Mouse (Mus musculus): Measurements from ENCODE around the gene Nfkbid. TPM values are rescaled to one million over a fixed set of nuclear protein-coding genes. Genes with fewer than 3 reads are reported as not detected.

The Nfkbid gene
- polyA plus RNA-seq, 1 experiment from 2014 or later = 1.0 TPM

DNA sequence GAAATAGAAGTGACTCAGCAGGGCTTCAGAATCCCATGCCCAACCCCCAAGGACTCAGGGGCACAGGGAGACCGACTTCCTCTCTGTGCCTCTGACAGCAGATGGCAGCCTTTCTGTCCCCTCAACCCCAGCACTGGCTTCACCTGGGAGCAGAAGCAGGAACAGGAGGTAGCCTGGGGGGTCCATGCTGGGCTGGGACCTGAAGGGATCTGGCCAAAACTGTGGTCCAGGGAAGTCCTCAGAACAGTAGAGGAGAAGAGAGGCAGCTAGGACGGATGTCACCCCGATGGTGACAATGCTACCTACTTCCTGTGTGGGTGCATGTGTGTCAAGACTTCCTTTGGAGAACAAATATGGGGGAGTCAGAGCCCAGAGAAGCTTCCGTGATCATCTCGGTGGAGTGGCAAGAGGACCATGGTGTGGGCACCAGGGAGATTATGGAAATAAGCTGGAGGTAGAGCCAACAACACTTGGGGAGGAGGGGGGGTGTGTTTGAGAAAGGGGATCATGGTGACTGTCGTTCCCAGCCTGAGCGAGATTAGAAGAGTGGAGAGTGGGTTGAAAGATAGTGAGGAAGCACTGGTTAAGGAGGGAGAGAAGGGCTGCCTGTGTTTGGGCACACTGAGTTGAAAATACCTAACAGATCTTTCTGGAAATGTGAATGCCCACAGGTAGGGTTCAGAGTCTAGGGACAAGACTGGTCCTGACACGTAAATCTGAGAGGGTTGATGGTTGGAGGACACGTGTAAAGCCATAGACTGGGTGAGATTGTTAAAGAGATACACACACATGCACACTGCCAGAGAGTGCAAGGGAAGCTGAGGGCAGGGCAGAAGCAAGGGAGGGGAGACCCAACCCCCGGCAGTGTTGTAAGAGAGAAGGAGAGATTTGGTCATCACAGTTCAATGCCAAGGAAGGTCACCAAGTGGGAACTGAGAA lies 1.7 kb upstream of the Nfkbid start, which contains the start of gene Hcst:
Gene Hcst, minus strand, starts transcription at position 294 of the 939 bp plus-strand sequence.
- no peak within 1 kb of the TSS for H3K9ac ChIP-seq (ENCODE audit: low read depth, low read length)
- H3K27me3 ChIP-seq (replicated peaks; ENCODE audit: control insufficient read depth, insufficient read depth, low read length) = no peaks in the 10 kb centered on the region; the same call in 1 of the 2 replicates
- no peak within 1 kb of the TSS for H3K4me2 ChIP-seq (ENCODE audit: low read depth, low read length)
- no peak within 1 kb of the TSS for H3K27ac ChIP-seq (replicated peaks; ENCODE audit: low read depth, low read length)
- no peak for DNase-seq (ENCODE audit: low spot score)
- H3K9me3 ChIP-seq (ENCODE audit: control insufficient read depth, low read length) = peaks cover 7% of the 10 kb centered on the region; the same call in 1 of the 2 replicates
- H3K4me3 ChIP-seq (ENCODE audit: low read depth, low read length) = no peak within 1 kb of the TSS
- H3K4me1 ChIP-seq (ENCODE audit: control insufficient read depth, insufficient read depth, low read length) = no peaks in the 10 kb centered on the region
- ATAC-seq (ENCODE audit: low read depth) = no peak
- H3K36me3 ChIP-seq (ENCODE audit: control insufficient read depth, insufficient read depth, low read length) = no peaks in the 10 kb centered on the region
- WGBS = 70% methylated on average over 10 of the region's 10 CpGs

DNA sequence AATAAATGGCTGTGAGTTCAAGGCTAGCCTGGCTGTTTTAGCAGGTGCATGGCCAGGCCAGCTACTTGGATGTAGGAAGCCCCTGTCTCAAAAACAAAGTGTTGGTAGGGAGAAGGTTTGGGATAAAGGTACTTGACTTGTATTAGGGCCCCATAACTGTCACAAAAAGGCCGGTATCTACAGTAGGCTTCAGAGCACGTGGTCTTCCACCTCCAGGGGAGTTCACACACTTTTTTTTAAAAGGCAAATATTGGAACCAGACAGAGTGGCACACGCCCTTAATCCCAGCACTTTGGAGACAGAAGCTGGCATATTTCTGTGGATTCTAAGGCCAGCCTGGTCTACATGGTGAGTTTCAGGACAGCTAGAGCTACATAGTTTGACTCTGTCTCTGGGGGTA lies 859 bp upstream of the Nfkbid start:
- Histone ChIP-seq H3K9me3 (ENCODE audit: control insufficient read depth, low read length) (peaks cover 7% of the 10 kb centered on the region; the same call in 1 of the 2 replicates), H3K4me3 (ENCODE audit: low read depth, low read length) (no peak overlapping the region), H3K27me3 (replicated peaks; ENCODE audit: control insufficient read depth, insufficient read depth, low read length) (no peaks in the 10 kb centered on the region; the same call in 1 of the 2 replicates), H3K4me2 (ENCODE audit: low read depth, low read length) (no peak overlapping the region), H3K36me3 (ENCODE audit: control insufficient read depth, insufficient read depth, low read length) (peaks cover 4% of the 10 kb centered on the region; the same call in 1 of the 2 replicates), H3K27ac (replicated peaks; ENCODE audit: low read depth, low read length) (no peak overlapping the region), H3K4me1 (ENCODE audit: control insufficient read depth, insufficient read depth, low read length) (no peaks in the 10 kb centered on the region), H3K9ac (ENCODE audit: low read depth, low read length) (no peak overlapping the region)
- WGBS = 73% methylated on average over 3 of the region's 3 CpGs
- ATAC-seq (ENCODE audit: low read depth) (no peak), DNase-seq (ENCODE audit: low spot score) (no peak)

DNA sequence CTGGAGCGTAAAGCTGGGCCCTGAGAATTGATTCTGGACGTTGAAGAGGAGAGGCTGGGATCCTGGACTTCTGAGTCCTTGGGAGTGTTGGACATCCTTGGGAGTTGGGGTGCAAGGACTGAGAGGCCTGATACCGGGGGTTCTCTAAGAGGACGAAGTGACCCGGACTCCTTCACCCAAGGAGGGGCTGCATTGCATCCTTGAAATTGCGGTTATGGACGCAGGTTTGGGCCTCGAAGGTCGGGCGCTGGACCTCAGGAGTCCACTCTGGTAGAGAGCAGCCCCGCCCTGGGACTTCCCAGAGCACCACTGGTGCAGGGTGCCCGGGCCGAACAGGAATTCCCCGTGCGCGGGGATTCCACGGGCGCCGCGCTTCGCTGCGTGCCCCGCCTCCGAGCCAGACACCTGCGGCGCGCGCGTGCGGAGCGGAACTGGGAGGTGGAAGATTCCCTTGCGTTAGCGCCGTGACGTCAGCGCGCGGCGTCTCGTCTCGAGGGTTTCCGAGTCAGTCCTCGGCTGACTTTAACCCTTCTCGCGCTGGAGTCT lies 431 bp downstream of the Nfkbid start:
- H3K4me2 ChIP-seq (ENCODE audit: low read depth, low read length) = peak overlapping the region; percentile 95
- H3K9ac ChIP-seq (ENCODE audit: low read depth, low read length) = peak overlapping the region; percentile 66
- ATAC-seq (ENCODE audit: low read depth) = peak; percentile 88
- H3K4me3 ChIP-seq (ENCODE audit: low read depth, low read length) = peak overlapping the region; percentile 56
- no peaks in the 10 kb centered on the region; the same call in 1 of the 2 replicates for H3K27me3 ChIP-seq (replicated peaks; ENCODE audit: control insufficient read depth, insufficient read depth, low read length)
- peaks cover 17% of the 10 kb centered on the region; the same call in 1 of the 2 replicates for H3K36me3 ChIP-seq (ENCODE audit: control insufficient read depth, insufficient read depth, low read length)
- no peak overlapping the region; the same call in 1 of the 2 replicates for H3K27ac ChIP-seq (replicated peaks; ENCODE audit: low read depth, low read length)
- peaks cover 7% of the 10 kb centered on the region; the same call in 1 of the 2 replicates for H3K9me3 ChIP-seq (ENCODE audit: control insufficient read depth, low read length)
- no peaks in the 10 kb centered on the region for H3K4me1 ChIP-seq (ENCODE audit: control insufficient read depth, insufficient read depth, low read length)
- peak; percentile 94 for DNase-seq (ENCODE audit: low spot score)
- WGBS = under 1% methylated on average over 32 of the region's 45 CpGs

DNA sequence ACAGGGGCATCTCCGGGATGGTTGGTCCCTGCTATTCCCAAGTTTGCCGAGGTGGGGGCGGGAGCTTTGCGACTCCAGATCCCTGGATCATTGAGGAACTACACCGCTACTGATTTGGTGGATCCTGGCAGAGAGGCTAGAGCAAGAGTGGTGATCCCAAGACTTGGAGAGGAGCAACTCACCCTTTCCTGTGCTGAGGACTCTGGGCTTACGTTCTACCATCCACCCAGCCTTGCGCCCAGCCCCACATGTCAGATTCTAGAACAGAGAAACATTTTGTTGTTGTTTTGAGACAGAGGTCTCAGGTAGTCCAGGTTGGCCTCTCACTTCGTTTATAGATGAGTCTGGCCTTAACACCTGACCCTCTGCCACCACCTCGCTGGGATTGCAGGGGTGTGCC lies 1.0 kb downstream of the Nfkbid start:
- peaks cover 22% of the 10 kb centered on the region; the same call in 1 of the 2 replicates for H3K36me3 ChIP-seq (ENCODE audit: control insufficient read depth, insufficient read depth, low read length)
- DNase-seq (ENCODE audit: low spot score) (no peak), ATAC-seq (ENCODE audit: low read depth) (no peak; the same call in 1 of the 2 replicates)
- 10% methylated on average over 9 of the region's 9 CpGs for whole genome bisulfite sequencing
- H3K4me1 ChIP-seq (ENCODE audit: control insufficient read depth, insufficient read depth, low read length) = no peaks in the 10 kb centered on the region
- H3K4me3 ChIP-seq (ENCODE audit: low read depth, low read length) = peak overlapping the region; percentile 56
- H3K4me2 ChIP-seq (ENCODE audit: low read depth, low read length) = peak overlapping the region; percentile 95
- peak overlapping the region; percentile 66 for H3K9ac ChIP-seq (ENCODE audit: low read depth, low read length)
- H3K27ac ChIP-seq (replicated peaks; ENCODE audit: low read depth, low read length) = no peak overlapping the region; the same call in 1 of the 2 replicates
- no peaks in the 10 kb centered on the region; the same call in 1 of the 2 replicates for H3K27me3 ChIP-seq (replicated peaks; ENCODE audit: control insufficient read depth, insufficient read depth, low read length)
- H3K9me3 ChIP-seq (ENCODE audit: control insufficient read depth, low read length) = peaks cover 7% of the 10 kb centered on the region; the same call in 1 of the 2 replicates

DNA sequence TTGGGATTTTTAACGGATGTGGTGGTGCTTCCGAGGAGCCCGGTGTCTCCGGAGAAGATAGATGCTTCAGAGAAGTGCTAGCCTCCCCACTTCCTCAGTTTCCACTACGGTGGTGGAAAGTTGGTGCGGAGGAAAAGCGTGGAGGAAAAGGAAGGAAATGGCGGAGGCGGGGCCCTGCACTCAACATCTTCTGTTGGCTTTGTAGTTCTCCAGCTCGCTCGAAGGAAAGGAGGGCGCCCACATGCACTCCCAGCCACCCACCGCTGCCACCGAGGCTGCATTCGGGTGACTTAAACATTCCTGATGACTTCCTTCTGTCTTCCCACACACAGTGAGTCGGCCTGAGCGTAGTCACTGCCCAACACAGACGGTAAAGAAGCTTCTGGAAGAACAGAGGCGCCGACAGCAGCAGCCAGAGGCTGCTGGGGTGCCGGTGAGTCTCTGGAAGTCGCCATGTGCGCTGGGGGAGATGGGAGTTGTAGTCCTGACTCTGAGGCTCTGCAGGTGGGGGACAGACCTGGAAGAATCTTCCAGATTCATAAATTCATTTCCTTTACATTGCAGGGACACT lies 1.6 kb downstream of the Nfkbid start:
- H3K4me2 ChIP-seq (ENCODE audit: low read depth, low read length) = peak overlapping the region; percentile 95
- 38% methylated on average over 23 of the region's 23 CpGs for WGBS
- H3K4me1 ChIP-seq (ENCODE audit: control insufficient read depth, insufficient read depth, low read length) = no peaks in the 10 kb centered on the region
- H3K9me3 ChIP-seq (ENCODE audit: control insufficient read depth, low read length) = peaks cover 7% of the 10 kb centered on the region; the same call in 1 of the 2 replicates
- ATAC-seq (ENCODE audit: low read depth) (no peak), DNase-seq (ENCODE audit: low spot score) (no peak)
- peak overlapping the region; percentile 56 for H3K4me3 ChIP-seq (ENCODE audit: low read depth, low read length)
- 0 out of 2 replicates have a peak overlapping the region, but pooled peaks have one; percentile 15 for H3K27ac ChIP-seq (replicated peaks; ENCODE audit: low read depth, low read length)
- H3K9ac ChIP-seq (ENCODE audit: low read depth, low read length) = peak overlapping the region; percentile 66
- H3K36me3 ChIP-seq (ENCODE audit: control insufficient read depth, insufficient read depth, low read length) = peaks cover 22% of the 10 kb centered on the region; the same call in 1 of the 2 replicates
- H3K27me3 ChIP-seq (replicated peaks; ENCODE audit: control insufficient read depth, insufficient read depth, low read length) = no peaks in the 10 kb centered on the region; the same call in 1 of the 2 replicates

DNA sequence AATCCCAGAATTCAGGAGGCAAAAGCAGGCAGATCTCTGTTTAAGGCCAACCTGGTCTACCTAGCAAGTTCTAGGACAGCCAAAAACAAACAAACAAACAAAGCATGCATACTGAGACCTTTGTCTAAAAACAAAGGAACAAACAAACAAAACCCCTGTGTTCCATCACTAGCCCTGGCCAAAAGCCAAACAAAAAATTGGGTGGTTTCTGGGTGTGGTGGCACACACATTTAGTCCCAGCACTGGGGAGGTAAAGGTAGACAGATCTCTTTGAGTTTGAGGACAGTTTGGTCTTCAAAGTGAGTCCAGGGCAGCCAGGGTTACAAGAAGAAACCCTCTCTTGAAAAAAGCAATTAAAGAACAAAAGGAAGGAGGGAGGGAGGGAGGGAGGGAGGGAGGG lies 7.8 kb downstream of the Nfkbid start:
- Histone ChIP-seq H3K36me3 (ENCODE audit: control insufficient read depth, insufficient read depth, low read length) (peaks cover 22% of the 10 kb centered on the region; the same call in 1 of the 2 replicates), H3K27me3 (replicated peaks; ENCODE audit: control insufficient read depth, insufficient read depth, low read length) (no peaks in the 10 kb centered on the region), H3K27ac (replicated peaks; ENCODE audit: low read depth, low read length) (no peak overlapping the region), H3K4me3 (ENCODE audit: low read depth, low read length) (no peak overlapping the region), H3K9me3 (ENCODE audit: control insufficient read depth, low read length) (no peaks in the 10 kb centered on the region), H3K4me2 (ENCODE audit: low read depth, low read length) (no peak overlapping the region), H3K4me1 (ENCODE audit: control insufficient read depth, insufficient read depth, low read length) (no peaks in the 10 kb centered on the region), H3K9ac (ENCODE audit: low read depth, low read length) (no peak overlapping the region)
- ATAC-seq (ENCODE audit: low read depth) = no peak
- no peak for DNase-seq (ENCODE audit: low spot score)

DNA sequence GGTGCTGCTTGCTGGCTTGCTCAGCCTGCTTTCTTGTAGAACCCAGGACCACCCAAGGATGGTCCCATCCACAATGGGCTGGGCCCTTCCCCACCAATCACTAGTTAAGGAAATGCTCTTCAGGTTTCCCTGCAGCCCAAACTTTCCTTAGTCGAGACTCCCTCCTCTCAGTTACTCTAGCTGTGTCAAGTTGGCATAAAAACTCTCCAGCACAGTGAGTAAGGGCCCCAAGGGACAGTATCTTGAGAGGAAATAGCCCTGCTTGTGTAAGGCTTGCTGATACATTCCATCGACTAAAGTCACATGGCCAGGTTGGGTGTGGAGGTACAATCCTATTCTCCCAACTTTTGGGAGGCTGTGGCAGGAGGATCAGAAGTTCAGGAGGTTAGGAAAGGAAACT lies 8.7 kb downstream of the Nfkbid start:
- Histone ChIP-seq H3K4me3 (ENCODE audit: low read depth, low read length) (no peak overlapping the region), H3K36me3 (ENCODE audit: control insufficient read depth, insufficient read depth, low read length) (peaks cover 18% of the 10 kb centered on the region; the same call in 1 of the 2 replicates), H3K4me1 (ENCODE audit: control insufficient read depth, insufficient read depth, low read length) (no peaks in the 10 kb centered on the region), H3K9me3 (ENCODE audit: control insufficient read depth, low read length) (no peaks in the 10 kb centered on the region), H3K9ac (ENCODE audit: low read depth, low read length) (no peak overlapping the region), H3K4me2 (ENCODE audit: low read depth, low read length) (no peak overlapping the region), H3K27me3 (replicated peaks; ENCODE audit: control insufficient read depth, insufficient read depth, low read length) (no peaks in the 10 kb centered on the region), H3K27ac (replicated peaks; ENCODE audit: low read depth, low read length) (no peak overlapping the region)
- no peak for ATAC-seq (ENCODE audit: low read depth)
- DNase-seq (ENCODE audit: low spot score) = no peak
- 51% methylated on average over 2 of the region's 2 CpGs for WGBS

DNA sequence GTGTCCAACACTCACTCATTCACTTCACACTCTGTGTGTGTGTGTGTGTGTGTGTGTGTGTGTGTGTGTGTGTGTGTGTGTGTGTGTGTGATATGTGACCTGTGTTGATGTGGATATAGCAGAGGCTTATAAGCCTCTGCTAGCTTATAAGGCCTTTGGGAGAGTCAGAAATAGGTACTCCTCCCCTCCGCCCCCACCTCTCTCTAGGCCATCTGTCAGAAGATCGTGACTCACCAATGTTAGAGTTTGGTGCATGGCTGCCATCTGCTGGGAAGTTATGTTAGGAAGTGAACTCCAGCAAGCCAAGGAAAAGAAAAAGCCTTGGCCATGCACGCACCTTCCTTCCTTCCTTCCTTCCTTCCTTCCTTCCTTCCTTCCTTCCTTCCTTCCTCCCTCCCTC lies 10.3 kb downstream of the Nfkbid start:
- 0 out of 2 replicates have a peak, but pooled peaks have one; percentile 53 for ATAC-seq (ENCODE audit: low read depth)
- Histone ChIP-seq H3K27ac (replicated peaks; ENCODE audit: low read depth, low read length) (no peak overlapping the region), H3K4me2 (ENCODE audit: low read depth, low read length) (no peak overlapping the region), H3K4me1 (ENCODE audit: control insufficient read depth, insufficient read depth, low read length) (no peaks in the 10 kb centered on the region), H3K9ac (ENCODE audit: low read depth, low read length) (no peak overlapping the region), H3K4me3 (ENCODE audit: low read depth, low read length) (no peak overlapping the region), H3K27me3 (replicated peaks; ENCODE audit: control insufficient read depth, insufficient read depth, low read length) (no peaks in the 10 kb centered on the region; the same call in 1 of the 2 replicates), H3K36me3 (ENCODE audit: control insufficient read depth, insufficient read depth, low read length) (0 out of 2 replicates have a peak, but pooled peaks cover 13% of the 10 kb centered on the region), H3K9me3 (ENCODE audit: control insufficient read depth, low read length) (no peaks in the 10 kb centered on the region)
- peak; percentile 84 for DNase-seq (ENCODE audit: low spot score)
- 26% methylated on average over 3 of the region's 3 CpGs for WGBS
